Mouse (Mus musculus) lung, postnatal 0 days (tissue): Measurements from ENCODE around the gene Yrdc. TPM values are rescaled to one million over a fixed set of nuclear protein-coding genes. Genes with fewer than 3 reads are reported as not detected.

ENCODE experiments used
- ATAC-seq: fragments of 200-750 bp; cut with Nextera tagmentation; 2 replicates; pipeline ENCODE4 v1.8.0; 2017; ENCODE audit warnings: moderate library complexity
- DNase-seq: peaks from one replicate; pipeline ENCODE4 v3.0.0-alpha.2; 2016; ENCODE audit warnings: low spot score
- H3K27ac ChIP-seq: fragments of 300-500 bp; sonication (generic); 2 replicates; pipeline ENCODE4 v1.5.1; 2014; ENCODE audit warnings: antibody characterized with exemption, mild to moderate bottlenecking, low read length, mixed read lengths
- H3K27me3 ChIP-seq: fragments of 300-500 bp; sonication (generic); replicated peaks from 2 replicates; pipeline ENCODE4 v1.6.1; 2014; ENCODE audit warnings: low read length, mixed read lengths; ENCODE audit not compliant: insufficient read depth
- H3K36me3 ChIP-seq: fragments of 300-500 bp; sonication (generic); 2 replicates; pipeline ENCODE4 v1.6.1; 2014; ENCODE audit warnings: low read length, mixed read lengths; ENCODE audit not compliant: insufficient read depth
- H3K4me1 ChIP-seq: fragments of 300-500 bp; sonication (generic); 2 replicates; pipeline ENCODE4 v1.6.1; 2014; ENCODE audit warnings: antibody characterized with exemption, low read depth, low read length, mixed read lengths; ENCODE audit not compliant: insufficient read depth
- H3K4me2 ChIP-seq: fragments of 300-500 bp; sonication (generic); replicated peaks from 2 replicates; pipeline ENCODE4 v1.6.1; 2014; ENCODE audit warnings: low read depth, mild to moderate bottlenecking, low read length, moderate library complexity, mixed read lengths
- H3K4me3 ChIP-seq: fragments of 300-500 bp; sonication (generic); 2 replicates; pipeline ENCODE4 v1.5.1; 2014; ENCODE audit warnings: low read depth, low read length
- H3K9ac ChIP-seq: fragments of 300-500 bp; sonication (generic); replicated peaks from 2 replicates; pipeline ENCODE4 v1.6.1; 2014; ENCODE audit warnings: low read depth, mild to moderate bottlenecking
- H3K9me3 ChIP-seq: fragments of 300-500 bp; sonication (generic); 2 replicates; pipeline ENCODE4 v1.6.1; 2016; ENCODE audit warnings: low read length, mixed read lengths
- CTCF ChIP-seq: IDR thresholded peaks from 2 replicates; pipeline ENCODE4 v1.5.1; 2016; ENCODE audit warnings: antibody characterized with exemption, mild to moderate bottlenecking
- EP300 ChIP-seq: IDR thresholded peaks from 2 replicates; pipeline ENCODE4 v1.6.1; 2016; ENCODE audit warnings: antibody characterized with exemption, mild to moderate bottlenecking, control low read depth
- WGBS: fragments of 180-500 bp; shearing (Covaris S2); extraction: QIAGEN DNeasy Blood & Tissue Kit; methylation state at CpG from one replicate; pipeline ENCODE4 v1.1.7; 2014; 5-methylcytosine and 5-hydroxymethylcytosine counted together
- polyA plus RNA-seq: library from polyadenylated mRNA; unstranded; fragments of >200 nt; fragmentation: Nextera tagmentation; extraction: Ambion mirVana; gene quantifications from 2 replicates; pipeline ENCODE4 v1.2.1, GENCODE M21; 2015

Gene Yrdc
- polyA plus RNA-seq, 1 experiment from 2014 or later: 25.4 TPM

- no peak overlapping the region for H3K4me3 ChIP-seq
- H3K4me1 ChIP-seq: no peaks in the 10 kb centered on the region
- no peak overlapping the region for H3K27ac ChIP-seq
- no peak for TF ChIP-seq EP300
- peak; percentile 85 for TF ChIP-seq CTCF
- H3K27me3 ChIP-seq: no peaks in the 10 kb centered on the region
- H3K9ac ChIP-seq: no peak overlapping the region
- H3K9me3 ChIP-seq: no peaks in the 10 kb centered on the region
- 54% methylated on average over 11 of the region's 11 CpGs for whole genome bisulfite sequencing
- no peak overlapping the region for H3K4me2 ChIP-seq
- DNase-seq: peak; percentile 38
- H3K36me3 ChIP-seq: peaks cover 3% of the 10 kb centered on the region; the same call in 1 of the 2 replicates
- peak; percentile 48 for ATAC-seq
Observed at GRCm38 (mm10) chr4:124843493-124843892, 7.0 kb upstream of the Yrdc start.

DNA sequence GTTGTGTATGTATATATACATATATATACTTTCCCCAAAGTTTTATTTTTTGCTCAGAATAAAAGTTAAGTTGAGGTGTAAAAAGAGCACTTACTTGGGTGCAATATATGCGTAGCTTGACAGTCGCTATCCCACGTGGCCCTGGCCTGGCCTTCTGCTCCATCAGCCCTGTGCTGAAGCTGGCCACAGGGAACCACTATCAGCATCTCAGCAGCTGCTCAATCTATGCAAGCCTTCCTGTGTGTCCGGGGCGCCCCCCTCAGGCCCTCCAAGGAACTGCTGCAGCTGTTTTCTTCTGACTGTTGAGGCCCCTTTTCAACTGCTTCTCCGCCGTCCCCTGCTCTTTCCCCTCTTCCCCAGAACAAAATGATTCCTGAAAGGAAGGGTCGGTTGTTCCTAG, 2.9 kb upstream of the Yrdc start:
- TF ChIP-seq EP300: no peak
- peak; percentile 96 for TF ChIP-seq CTCF
- DNase-seq (peak; percentile 80), ATAC-seq (no peak)
- H3K4me2 ChIP-seq: no peak overlapping the region
- H3K4me1 ChIP-seq: peaks cover 12% of the 10 kb centered on the region; the same call in 1 of the 2 replicates
- no peak overlapping the region for H3K27ac ChIP-seq
- no peaks in the 10 kb centered on the region for H3K27me3 ChIP-seq
- no peaks in the 10 kb centered on the region for H3K36me3 ChIP-seq
- no peak overlapping the region for H3K9ac ChIP-seq
- no peak overlapping the region for H3K4me3 ChIP-seq
- H3K9me3 ChIP-seq: no peaks in the 10 kb centered on the region
- WGBS: 12% methylated on average over 8 of the region's 8 CpGs

GRCm38 (mm10) chr4:124849631-124850260, 733 bp upstream of the Yrdc start:
- no peaks in the 10 kb centered on the region for H3K27me3 ChIP-seq
- peaks cover 7% of the 10 kb centered on the region; the same call in 1 of the 2 replicates for H3K36me3 ChIP-seq
- H3K4me2 ChIP-seq: peak overlapping the region; percentile 83
- no peaks in the 10 kb centered on the region for H3K9me3 ChIP-seq
- H3K27ac ChIP-seq: peak overlapping the region; percentile 97
- peak; percentile 1; the same call in 1 of the 2 replicates for ATAC-seq
- peak overlapping the region; percentile 95 for H3K4me3 ChIP-seq
- TF ChIP-seq EP300: no peak
- no peak for TF ChIP-seq CTCF
- peak overlapping the region; percentile 82 for H3K9ac ChIP-seq
- DNase-seq: peak; percentile 75
- WGBS: 3% methylated on average over 18 of the region's 24 CpGs
- peaks cover 12% of the 10 kb centered on the region; the same call in 1 of the 2 replicates for H3K4me1 ChIP-seq

- under 1% methylated on average over 71 of the region's 75 CpGs for WGBS
- Histone ChIP-seq H3K9me3 (no peaks in the 10 kb centered on the region), H3K4me3 (peak within 1 kb of the TSS; percentile 95), H3K27me3 (no peaks in the 10 kb centered on the region), H3K36me3 (peaks cover 8% of the 10 kb centered on the region; the same call in 1 of the 2 replicates), H3K4me2 (peak within 1 kb of the TSS; percentile 83), H3K27ac (peak within 1 kb of the TSS; percentile 97), H3K9ac (peak within 1 kb of the TSS; percentile 82), H3K4me1 (peaks cover 12% of the 10 kb centered on the region; the same call in 1 of the 2 replicates)
- TF ChIP-seq EP300 (no peak), CTCF (no peak)
- peak; percentile 75 for ATAC-seq
- peak; percentile 89 for DNase-seq
Observed at GRCm38 (mm10) chr4:124850933-124851658, 617 bp downstream of the Yrdc start, which contains the start of gene 1110065P20Rik. TSS of gene 1110065P20Rik (minus strand) at chr4:124851196.

DNA sequence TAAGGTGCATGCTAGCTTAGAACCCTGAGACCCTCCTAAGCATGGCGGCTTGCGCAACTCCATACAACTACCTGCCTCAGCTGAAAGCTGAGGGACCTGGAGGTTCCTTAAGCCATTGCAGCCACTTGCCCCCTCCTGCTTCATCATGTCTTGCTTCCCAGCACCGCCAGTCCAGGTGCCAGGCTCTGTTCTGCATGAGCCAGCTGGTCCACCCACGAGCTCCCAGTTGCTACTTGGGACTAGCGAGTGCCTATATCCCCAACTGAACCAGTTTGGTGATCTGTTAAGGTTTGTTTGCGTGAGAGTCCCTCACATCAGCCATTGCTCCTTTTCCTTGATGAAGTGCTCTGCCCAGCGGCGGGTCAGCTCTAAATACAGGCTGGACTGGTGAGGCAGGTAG, 5.8 kb downstream of the Yrdc start:
- no peak overlapping the region for H3K9ac ChIP-seq
- peaks cover 8% of the 10 kb centered on the region; the same call in 1 of the 2 replicates for H3K27me3 ChIP-seq
- peaks cover 8% of the 10 kb centered on the region; the same call in 1 of the 2 replicates for H3K36me3 ChIP-seq
- peaks cover 7% of the 10 kb centered on the region; the same call in 1 of the 2 replicates for H3K4me1 ChIP-seq
- no peak for TF ChIP-seq EP300
- TF ChIP-seq CTCF: no peak
- 93% methylated on average over 8 of the region's 8 CpGs for WGBS
- H3K27ac ChIP-seq: no peak overlapping the region
- H3K4me2 ChIP-seq: no peak overlapping the region
- no peak for ATAC-seq
- H3K4me3 ChIP-seq: no peak overlapping the region
- DNase-seq: no peak
- no peaks in the 10 kb centered on the region for H3K9me3 ChIP-seq

GRCm38 (mm10) chr4:124858370-124858769, 7.9 kb downstream of the Yrdc start:
- Histone ChIP-seq H3K27me3 (peaks cover 22% of the 10 kb centered on the region; the same call in 1 of the 2 replicates), H3K4me2 (no peak overlapping the region), H3K36me3 (peaks cover 8% of the 10 kb centered on the region; the same call in 1 of the 2 replicates), H3K27ac (no peak overlapping the region), H3K4me1 (no peaks in the 10 kb centered on the region), H3K4me3 (no peak overlapping the region), H3K9me3 (no peaks in the 10 kb centered on the region), H3K9ac (no peak overlapping the region)
- DNase-seq: no peak
- TF ChIP-seq CTCF (no peak), EP300 (no peak)
- 33% methylated on average over 5 of the region's 5 CpGs for WGBS
- no peak for ATAC-seq
